Mouse (Mus musculus) thymus, adult 2 months (tissue): ENCODE measurements around the gene Vmn1r181.

Experiments
- CTCF ChIP-seq: fragments of 200-500 bp; IDR thresholded peaks from 2 replicates; pipeline ENCODE4 v1.5.1; 2012; ENCODE audit warnings: mild to moderate bottlenecking, control low read depth, low read length, moderate library complexity, borderline replicate concordance; ENCODE audit not compliant: control insufficient read depth, poor library complexity, insufficient read depth; ENCODE audit errors: extremely low read depth
- POLR2A ChIP-seq: fragments of 200-500 bp; IDR thresholded peaks from 2 replicates; pipeline ENCODE4 v1.6.1; 2012; ENCODE audit warnings: mild to moderate bottlenecking, low read length, control low read depth, moderate library complexity; ENCODE audit not compliant: control insufficient read depth, poor library complexity, insufficient read depth; ENCODE audit errors: extremely low read depth

DNA sequence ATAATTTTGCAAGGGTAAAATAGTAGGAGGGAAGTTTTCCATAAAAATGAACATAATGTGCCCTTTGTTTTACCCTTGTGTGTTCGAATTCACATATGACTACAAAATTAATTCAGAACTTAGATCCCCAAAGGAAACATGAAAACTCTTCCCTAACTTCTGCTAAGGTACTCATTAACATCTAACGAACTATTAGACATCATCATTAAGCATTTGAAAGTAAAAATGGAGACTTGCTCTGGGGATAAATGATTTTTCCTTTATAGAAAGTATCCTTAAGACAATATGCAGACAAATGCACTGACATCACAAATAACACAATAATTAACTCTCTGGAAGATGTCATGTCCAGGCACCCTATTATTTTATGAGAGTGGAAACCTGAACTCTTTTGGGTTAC is 47.7 kb upstream of the Vmn1r181 start, which contains the start of gene Vmn1r179:
- TF ChIP-seq CTCF (no peak), POLR2A (no peak)
